Mouse (Mus musculus) gastrocnemius, postnatal 25 days (tissue): ENCODE results near the gene Hist1h4j. TPM values are rescaled to one million over a fixed set of nuclear protein-coding genes. Genes with fewer than 3 reads are reported as not detected.
"Not testable (repeated sequence)": the region's sequence is repeated elsewhere in the genome, so short reads cannot be mapped to it uniquely, and the experiment has no call there.

Source experiments
- DNase-seq: peaks from one replicate; pipeline ENCODE4 v3.0.0; 2022
- long read RNA-seq, 2 experiments: library from polyadenylated mRNA; stranded (forward); transcript quantifications; one replicate each; pipeline ENCODE4 v2.0.0; 2021
- total RNA-seq, 2 experiments: library from RNA; stranded (reverse); gene quantifications; 1 replicate in 1 of 2; 2 replicates in 1 of 2; pipeline ENCODE4 v1.2.3; 2021

The Hist1h4j gene
- total RNA-seq = 1 to 10 TPM; 1.2 to 4.0 TPM
- long read RNA-seq, experiment 1 = 0 reads
- long read RNA-seq, experiment 2, partial matches to known transcripts = 0 of 1 reads
- long read RNA-seq, experiment 2, other reads (novel, unspliced or antisense) = 1 of 1 reads

GRCm38 (mm10) chr13:21734906-21735767, at the start of gene Hist1h4j:
Hist1h4j (plus strand) TSS chr13:21735064.
- DNase-seq = peak; percentile 38

- no peak for DNase-seq
Observed at GRCm38 (mm10) chr13:21697811-21698210, 37.1 kb upstream of the Hist1h4j start, which contains the start of gene Olfr1359. Olfr1359 (plus strand) TSS chr13:21698111.

GRCm38 (mm10) chr13:21706669-21707068, 28.2 kb upstream of the Hist1h4j start:
- no peak for DNase-seq

GRCm38 (mm10) chr13:21710031-21710711, 24.7 kb upstream of the Hist1h4j start:
- DNase-seq = peak; percentile 74

GRCm38 (mm10) chr13:21710821-21711525, 23.9 kb upstream of the Hist1h4j start:
- peak; percentile 55 for DNase-seq

- DNase-seq = no peak
Observed at GRCm38 (mm10) chr13:21711698-21712097, 23.2 kb upstream of the Hist1h4j start.

- peak; percentile 22 for DNase-seq
Observed at GRCm38 (mm10) chr13:21714725-21715124, 20.1 kb upstream of the Hist1h4j start.

- DNase-seq = no peak
Observed at GRCm38 (mm10) chr13:21715131-21715863, 19.6 kb upstream of the Hist1h4j start.

- peak; percentile 60 for DNase-seq
Observed at GRCm38 (mm10) chr13:21715864-21716539, 18.9 kb upstream of the Hist1h4j start, which contains the start of the genes Hist1h2bl and Hist1h2ai. Hist1h2bl (minus strand) TSS chr13:21716143. Hist1h2ai (plus strand) TSS chr13:21716422.

- not testable (repeated sequence) for DNase-seq
Observed at GRCm38 (mm10) chr13:21716540-21717391, 18.1 kb upstream of the Hist1h4j start.

GRCm38 (mm10) chr13:21717397-21718357, 17.2 kb upstream of the Hist1h4j start, which contains the start of gene Hist1h3h:
Hist1h3h (plus strand) TSS chr13:21717659.
- peak; percentile 70 for DNase-seq

GRCm38 (mm10) chr13:21718381-21719080, 16.3 kb upstream of the Hist1h4j start:
- no peak for DNase-seq

GRCm38 (mm10) chr13:21721107-21721756, 13.6 kb upstream of the Hist1h4j start:
- DNase-seq = not testable (repeated sequence)

GRCm38 (mm10) chr13:21721757-21722372, 13.0 kb upstream of the Hist1h4j start, which contains the start of gene Hist1h2bm:
Hist1h2bm (plus strand) TSS chr13:21722044.
- DNase-seq = peak; percentile 18

- no peak for DNase-seq
Observed at GRCm38 (mm10) chr13:21722373-21722925, 12.4 kb upstream of the Hist1h4j start.
